Mouse (Mus musculus) thymus, adult 2 months (tissue): ENCODE results near the gene Zfp324. TPM values are rescaled to one million over a fixed set of nuclear protein-coding genes. Genes with fewer than 3 reads are reported as not detected.
A peak's percentile ranks its signal among the peaks of the same experiment; 100 is the strongest.

Experiments
- DNase-seq: peaks from one replicate; pipeline ENCODE4 v3.0.0; 2021
- H3K27ac ChIP-seq: fragments of 200-500 bp; 2 replicates; pipeline ENCODE4 v1.5.1; 2012; ENCODE audit warnings: low read length, control low read depth; ENCODE audit not compliant: control insufficient read depth, insufficient read depth
- H3K27me3 ChIP-seq: fragments of 200-500 bp; 2 replicates; pipeline ENCODE4 v1.6.1; 2012; ENCODE audit warnings: mild to moderate bottlenecking, low read length, moderate library complexity, mixed read lengths; ENCODE audit not compliant: control insufficient read depth, insufficient read depth
- H3K36me3 ChIP-seq: fragments of 200-500 bp; 2 replicates; pipeline ENCODE4 v1.6.1; 2012; ENCODE audit warnings: mild to moderate bottlenecking, low read length, moderate library complexity; ENCODE audit not compliant: control insufficient read depth, insufficient read depth
- H3K4me1 ChIP-seq: fragments of 200-500 bp; replicated peaks from 2 replicates; pipeline ENCODE4 v1.6.1; 2012; ENCODE audit warnings: low read length; ENCODE audit not compliant: control insufficient read depth, insufficient read depth
- H3K4me3 ChIP-seq: fragments of 200-500 bp; 2 replicates; pipeline ENCODE4 v1.5.1; 2012; ENCODE audit warnings: mild to moderate bottlenecking, low read length, control low read depth, moderate library complexity; ENCODE audit not compliant: control insufficient read depth, insufficient read depth
- CTCF ChIP-seq: fragments of 200-500 bp; IDR thresholded peaks from 2 replicates; pipeline ENCODE4 v1.5.1; 2012; ENCODE audit warnings: mild to moderate bottlenecking, control low read depth, low read length, moderate library complexity, borderline replicate concordance; ENCODE audit not compliant: control insufficient read depth, poor library complexity, insufficient read depth; ENCODE audit errors: extremely low read depth
- POLR2A ChIP-seq: fragments of 200-500 bp; IDR thresholded peaks from 2 replicates; pipeline ENCODE4 v1.6.1; 2012; ENCODE audit warnings: mild to moderate bottlenecking, low read length, control low read depth, moderate library complexity; ENCODE audit not compliant: control insufficient read depth, poor library complexity, insufficient read depth; ENCODE audit errors: extremely low read depth
- WGBS: fragments of 180-500 bp; shearing (Covaris S2); methylation state at CpG from one replicate; pipeline ENCODE4 v1.1.7; 2018; 5-methylcytosine and 5-hydroxymethylcytosine counted together
- polyA plus RNA-seq: library from polyadenylated mRNA; depleted of rRNA; stranded (reverse); fragments of >200 nt; gene quantifications from 2 replicates; pipeline ENCODE4 v1.2.3, GENCODE M21; 2012

Zfp324 gene
- polyA plus RNA-seq, 1 experiment = 8.7 TPM

DNA sequence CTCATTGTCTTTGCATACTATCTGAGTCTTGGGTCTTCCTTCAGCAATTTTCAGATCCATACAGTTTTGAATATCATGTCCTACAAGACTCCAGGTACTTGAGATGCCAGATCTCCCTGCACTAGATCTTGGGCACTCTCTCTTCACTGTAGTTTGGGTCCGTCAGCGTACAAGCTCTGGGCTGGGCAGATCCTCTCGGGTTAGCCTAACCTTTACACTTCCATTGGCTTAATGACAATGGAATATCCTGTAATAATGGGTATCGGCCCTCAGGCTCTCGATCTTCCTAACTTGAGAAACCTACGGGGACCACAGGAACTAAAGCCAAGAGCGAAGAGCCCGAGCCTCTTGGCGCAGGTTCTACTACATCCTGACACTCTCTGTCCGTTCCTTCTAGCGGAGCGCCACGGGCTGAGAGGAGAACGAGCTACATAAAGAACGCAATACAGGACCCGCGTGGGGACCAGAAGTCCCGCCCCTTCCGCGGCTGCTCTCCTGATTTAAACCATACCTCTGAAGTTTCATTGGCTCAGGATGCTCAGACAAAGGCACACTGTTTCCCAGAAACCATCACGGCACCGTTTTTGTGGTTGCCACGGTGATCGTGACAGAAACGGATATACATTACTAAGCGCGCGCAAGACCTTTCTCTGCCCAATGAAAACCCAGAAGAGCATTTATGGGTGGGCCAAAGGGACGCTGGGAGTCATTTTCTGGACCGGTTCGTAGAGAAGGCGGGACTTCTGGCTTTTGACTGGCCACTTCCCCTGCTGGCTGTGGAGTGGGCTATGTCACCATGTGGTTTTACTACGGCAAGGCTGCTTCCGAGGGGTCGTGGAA is 16.4 kb upstream of the Zfp324 start:
- TF ChIP-seq CTCF (no peak), POLR2A (peak; percentile 80)
- WGBS = 8% methylated on average over 35 of the region's 35 CpGs

DNA sequence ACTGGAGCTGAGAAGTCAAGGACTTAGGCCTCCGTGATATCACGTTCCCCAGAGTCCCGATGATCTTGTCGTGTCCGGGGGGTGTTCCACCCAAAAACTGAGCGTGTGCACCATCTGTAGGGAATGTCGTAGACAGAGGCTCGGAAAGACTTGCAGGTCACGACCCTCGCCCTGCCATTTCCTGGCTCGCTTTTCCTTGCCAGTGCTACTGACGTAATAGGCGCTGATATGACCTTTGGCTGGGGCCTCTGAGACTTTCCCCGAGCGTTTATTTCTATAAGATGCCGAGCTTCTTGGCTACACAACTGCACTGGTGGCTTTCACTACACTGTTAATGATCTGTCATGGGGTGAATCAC is 15.8 kb upstream of the Zfp324 start:
- H3K27ac ChIP-seq = peak overlapping the region; percentile 33
- WGBS = 1% methylated on average over 16 of the region's 16 CpGs
- H3K36me3 ChIP-seq = no peaks in the 10 kb centered on the region
- TF ChIP-seq CTCF = no peak
- no peak for TF ChIP-seq POLR2A
- peaks cover 8% of the 10 kb centered on the region for H3K4me1 ChIP-seq
- H3K27me3 ChIP-seq = no peaks in the 10 kb centered on the region
- no peak for DNase-seq
- peak overlapping the region; percentile 69 for H3K4me3 ChIP-seq

More for the DNA sequence above, 16.4 kb upstream of the Zfp324 start:
- peaks cover 8% of the 10 kb centered on the region for H3K4me1 ChIP-seq
- peak; percentile 94 for DNase-seq
- peak overlapping the region; percentile 33 for H3K27ac ChIP-seq
- no peaks in the 10 kb centered on the region for H3K36me3 ChIP-seq
- H3K27me3 ChIP-seq = no peaks in the 10 kb centered on the region
- H3K4me3 ChIP-seq = peak overlapping the region; percentile 69

GRCm38 (mm10) chr7:12954896-12955295 is 10.7 kb upstream of the Zfp324 start:
- H3K4me3 ChIP-seq = no peak overlapping the region
- no peak for DNase-seq
- H3K4me1 ChIP-seq = peaks cover 4% of the 10 kb centered on the region; the same call in 1 of the 2 replicates
- no peaks in the 10 kb centered on the region for H3K27me3 ChIP-seq
- 25% methylated on average over 3 of the region's 3 CpGs for WGBS
- no peak for TF ChIP-seq CTCF
- no peaks in the 10 kb centered on the region for H3K36me3 ChIP-seq
- no peak overlapping the region for H3K27ac ChIP-seq

DNA sequence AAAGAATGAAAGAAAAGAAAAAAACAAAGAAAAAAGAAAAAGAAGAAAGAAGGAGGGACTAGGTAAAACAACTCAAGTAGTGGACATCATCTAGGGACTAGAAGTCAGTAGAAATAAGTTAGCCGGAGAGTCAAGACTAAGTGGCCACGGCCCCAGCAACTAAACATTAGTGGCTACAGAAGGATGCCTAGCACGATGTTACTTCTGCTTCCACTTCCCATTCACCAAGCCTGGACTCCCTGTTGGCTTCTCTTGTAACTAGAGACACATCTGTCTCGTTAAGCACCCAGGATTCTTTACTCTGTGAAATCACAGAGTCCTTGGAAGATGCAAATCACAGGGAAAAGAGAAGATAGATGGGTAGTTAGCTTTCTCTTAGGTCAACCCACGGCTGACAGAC is 8.1 kb upstream of the Zfp324 start:
- TF ChIP-seq CTCF = no peak
- no peak for TF ChIP-seq POLR2A
- Histone ChIP-seq H3K4me3 (no peak overlapping the region), H3K4me1 (peaks cover 7% of the 10 kb centered on the region; the same call in 1 of the 2 replicates), H3K27me3 (no peaks in the 10 kb centered on the region), H3K36me3 (no peaks in the 10 kb centered on the region), H3K27ac (no peak overlapping the region)
- DNase-seq = no peak
- 80% methylated on average over 5 of the region's 5 CpGs for WGBS

DNA sequence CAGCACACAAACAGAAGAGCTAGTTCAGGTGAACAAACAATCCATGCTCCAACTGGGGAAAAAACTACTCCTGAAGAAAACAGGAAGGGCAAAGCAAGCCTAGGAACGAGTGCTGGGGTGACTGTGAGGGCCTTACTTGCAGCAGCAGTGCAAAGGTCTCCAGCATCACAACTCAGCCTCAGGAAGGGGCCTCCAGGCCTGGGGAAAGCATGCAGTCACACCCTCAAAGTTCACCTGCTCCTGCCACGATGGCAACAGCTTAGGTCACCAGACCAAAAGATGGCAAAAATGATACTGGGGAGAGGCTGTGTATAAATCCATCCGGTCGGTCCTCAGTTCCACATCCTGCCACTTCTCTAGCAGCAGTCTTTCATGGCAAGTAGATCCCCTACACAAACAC is 6.7 kb upstream of the Zfp324 start:
- H3K4me3 ChIP-seq = no peak overlapping the region
- WGBS = 79% methylated on average over 4 of the region's 4 CpGs
- TF ChIP-seq CTCF = no peak
- TF ChIP-seq POLR2A = no peak

DNA sequence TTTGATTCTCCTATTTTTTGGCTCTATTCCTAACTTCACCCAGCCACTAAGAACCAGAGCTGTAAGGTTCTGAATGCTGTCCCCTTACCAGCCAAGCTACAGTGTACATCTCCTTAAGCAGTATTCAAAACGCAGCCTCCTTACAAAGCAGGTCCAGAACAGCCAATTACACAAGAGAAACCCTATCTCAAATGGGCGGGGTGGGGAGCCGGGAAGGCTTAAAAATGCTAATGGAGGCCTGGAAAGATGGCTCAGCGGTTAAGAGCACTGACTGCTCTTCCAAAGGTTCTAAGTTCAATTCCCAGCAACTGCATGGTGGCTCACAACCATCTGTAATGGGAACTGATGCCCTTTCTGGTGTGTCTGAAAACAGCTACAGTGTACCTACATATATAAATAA is 5.9 kb upstream of the Zfp324 start:
- Histone ChIP-seq H3K36me3 (no peaks in the 10 kb centered on the region), H3K4me1 (peaks cover 8% of the 10 kb centered on the region; the same call in 1 of the 2 replicates), H3K27me3 (no peaks in the 10 kb centered on the region), H3K27ac (no peak overlapping the region), H3K4me3 (no peak overlapping the region)
- WGBS = 91% methylated on average over 4 of the region's 4 CpGs
- TF ChIP-seq CTCF = no peak
- TF ChIP-seq POLR2A = no peak
- no peak for DNase-seq

More for the DNA sequence above, 6.7 kb upstream of the Zfp324 start:
- no peak overlapping the region for H3K27ac ChIP-seq
- H3K27me3 ChIP-seq = no peaks in the 10 kb centered on the region
- no peak for DNase-seq
- H3K36me3 ChIP-seq = no peaks in the 10 kb centered on the region
- H3K4me1 ChIP-seq = peaks cover 8% of the 10 kb centered on the region; the same call in 1 of the 2 replicates
